Mouse (Mus musculus) embryo, embryonic 11 days (tissue): ENCODE data around the gene Vsir.

Source experiments
- DNase-seq: peaks from one replicate; pipeline ENCODE4 v3.0.0-alpha.2; 2015

Vsir gene

GRCm38 (mm10) chr10:60354003-60354325 is 7.3 kb downstream of the Vsir start:
- DNase-seq, result no peak

DNA sequence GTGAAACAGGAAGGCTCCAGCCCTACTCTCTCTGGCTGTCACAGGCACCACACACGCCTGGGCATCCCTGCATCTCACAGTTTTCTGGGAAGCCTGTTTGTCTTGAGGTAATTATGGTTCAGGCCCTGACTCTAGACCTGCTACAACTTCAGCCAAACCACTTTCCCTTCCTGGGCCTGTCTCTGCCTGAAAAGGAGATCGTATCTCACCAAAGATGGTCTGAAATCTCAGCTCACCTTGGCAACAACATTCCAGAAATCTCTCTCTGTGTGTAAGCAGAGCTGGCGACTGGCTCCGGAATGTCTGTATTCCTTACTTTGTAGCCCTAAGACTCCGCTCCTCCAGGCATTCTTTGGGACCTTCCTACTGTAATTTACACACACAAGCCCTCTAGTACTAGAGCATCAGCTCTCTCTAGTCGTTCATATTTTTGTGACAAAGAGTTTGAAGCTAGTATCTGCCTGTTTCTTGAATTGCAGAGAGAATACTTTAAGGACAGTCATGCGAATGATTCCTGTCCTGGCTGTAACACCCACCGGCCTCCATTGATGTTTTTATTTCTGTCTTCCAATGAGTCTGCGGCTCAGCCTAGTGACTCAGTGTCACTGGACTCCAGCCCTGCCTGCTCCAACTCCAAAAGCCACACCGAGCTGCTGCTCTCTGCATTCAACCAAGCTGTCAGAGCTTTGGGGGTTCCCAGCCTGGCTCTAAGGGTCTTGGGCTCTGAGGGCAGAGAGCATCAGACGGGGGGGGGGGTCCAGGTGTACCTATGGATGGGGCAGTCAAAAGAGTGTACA is 8.4 kb downstream of the Vsir start:
- DNase-seq, result no peak

DNA sequence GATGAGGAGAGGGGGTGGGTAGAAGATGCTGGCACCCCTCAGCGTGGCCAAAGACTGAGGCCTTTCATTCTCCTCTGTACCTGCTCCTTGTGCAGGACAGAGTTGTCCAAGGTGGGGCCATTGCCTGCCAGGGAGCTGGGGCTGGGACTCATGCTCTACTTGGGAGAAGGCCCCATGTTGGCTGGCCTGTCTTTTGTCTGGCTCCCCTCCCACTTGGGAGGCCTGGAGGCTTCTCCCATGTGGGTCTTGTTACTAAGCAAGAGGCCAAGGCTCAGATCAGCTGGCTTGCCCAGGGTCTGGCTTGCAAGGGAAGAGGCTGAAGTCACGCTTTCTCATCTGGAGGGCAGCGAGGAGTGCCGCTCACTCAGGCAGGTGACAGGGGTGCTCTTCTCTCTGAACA is 10.8 kb downstream of the Vsir start:
- no peak for DNase-seq

- no peak for DNase-seq
These were observed 11.2 kb downstream of the Vsir start for GRCm38 (mm10) chr10:60357901-60358300.

- no peak for DNase-seq
These were observed 12.1 kb downstream of the Vsir start for GRCm38 (mm10) chr10:60358776-60359175.

DNA sequence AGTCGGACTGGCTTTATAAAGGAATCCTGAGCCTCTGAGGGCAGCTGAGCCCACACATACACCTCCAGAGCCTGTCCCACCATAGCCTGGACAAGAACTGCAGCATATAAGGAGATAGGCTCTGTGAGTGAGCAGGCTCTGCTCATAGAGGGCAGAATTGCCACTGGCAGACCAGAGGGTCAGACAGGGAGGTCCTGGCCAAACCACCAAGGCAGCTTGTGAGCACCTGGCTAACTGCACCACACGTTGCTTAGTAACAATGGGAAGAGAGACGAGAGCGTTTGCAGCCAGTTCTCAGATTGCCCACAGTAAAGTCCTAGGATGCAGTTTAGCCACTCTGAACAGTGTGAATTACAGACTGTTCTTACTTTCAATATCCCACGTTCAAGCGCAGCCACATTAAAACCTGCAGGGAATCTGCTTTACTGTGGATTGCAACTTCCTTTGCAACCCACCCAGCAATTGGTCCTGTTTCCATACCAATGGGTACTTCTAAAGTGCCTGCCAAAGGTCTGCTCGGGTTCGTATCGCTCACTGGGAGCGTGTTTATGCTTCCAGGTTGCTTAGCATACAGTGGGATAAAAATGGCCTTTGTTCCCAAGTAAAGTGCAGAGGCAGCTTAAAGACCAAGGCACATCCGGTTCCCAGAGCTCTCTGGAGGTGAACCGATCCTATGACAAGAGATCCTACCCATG is 15.1 kb downstream of the Vsir start:
- no peak for DNase-seq

- peak; percentile 11 for DNase-seq
These were observed 15.6 kb downstream of the Vsir start for GRCm38 (mm10) chr10:60362310-60362628.

DNA sequence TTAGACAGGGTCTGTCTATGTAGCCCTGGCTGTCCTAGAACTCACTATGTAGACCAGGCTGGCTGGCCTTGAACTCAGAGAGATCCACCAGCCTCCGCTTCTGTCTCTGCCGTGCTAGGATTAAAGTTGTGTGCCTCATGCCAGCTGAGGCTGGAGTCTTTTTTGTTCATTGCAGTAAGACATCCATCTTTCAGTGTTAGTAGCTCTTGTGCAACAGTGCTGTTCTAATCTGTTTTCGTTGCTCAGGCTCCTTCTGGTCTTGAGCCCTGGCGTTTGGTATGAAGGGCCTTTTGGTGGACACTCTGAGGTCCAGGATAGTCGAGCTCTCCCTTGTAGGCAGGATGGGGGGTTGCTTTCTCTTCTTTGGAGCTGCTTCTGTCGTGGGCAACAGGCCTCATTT is 16.8 kb downstream of the Vsir start:
- no peak for DNase-seq

GRCm38 (mm10) chr10:60367145-60367544 is 20.5 kb downstream of the Vsir start:
- DNase-seq, result no peak

DNA sequence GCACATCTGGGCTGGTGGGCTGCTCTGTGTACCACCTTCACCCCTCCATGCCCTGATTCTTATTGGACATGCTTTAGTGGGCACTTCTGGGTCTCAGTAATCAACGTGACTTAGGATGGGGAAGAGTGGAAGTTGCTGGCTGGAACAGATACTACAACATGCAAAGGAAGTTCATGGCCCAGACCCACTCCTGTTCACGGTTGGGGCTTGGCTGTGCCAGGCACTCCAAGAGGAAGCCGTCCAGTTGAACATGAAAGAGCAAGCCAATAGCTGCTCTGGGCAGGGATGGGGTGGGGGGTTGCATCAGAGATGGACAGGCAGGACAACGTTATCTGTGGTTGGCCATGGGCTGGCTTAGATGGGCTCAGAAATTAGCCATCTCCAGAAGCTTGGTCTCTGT is 21.3 kb downstream of the Vsir start:
- no peak for DNase-seq

GRCm38 (mm10) chr10:60369405-60369804 is 22.8 kb downstream of the Vsir start:
- DNase-seq, result no peak

GRCm38 (mm10) chr10:60370098-60370497 is 23.4 kb downstream of the Vsir start:
- no peak for DNase-seq

- no peak for DNase-seq
These were observed 24.0 kb downstream of the Vsir start for GRCm38 (mm10) chr10:60370601-60371061.

DNA sequence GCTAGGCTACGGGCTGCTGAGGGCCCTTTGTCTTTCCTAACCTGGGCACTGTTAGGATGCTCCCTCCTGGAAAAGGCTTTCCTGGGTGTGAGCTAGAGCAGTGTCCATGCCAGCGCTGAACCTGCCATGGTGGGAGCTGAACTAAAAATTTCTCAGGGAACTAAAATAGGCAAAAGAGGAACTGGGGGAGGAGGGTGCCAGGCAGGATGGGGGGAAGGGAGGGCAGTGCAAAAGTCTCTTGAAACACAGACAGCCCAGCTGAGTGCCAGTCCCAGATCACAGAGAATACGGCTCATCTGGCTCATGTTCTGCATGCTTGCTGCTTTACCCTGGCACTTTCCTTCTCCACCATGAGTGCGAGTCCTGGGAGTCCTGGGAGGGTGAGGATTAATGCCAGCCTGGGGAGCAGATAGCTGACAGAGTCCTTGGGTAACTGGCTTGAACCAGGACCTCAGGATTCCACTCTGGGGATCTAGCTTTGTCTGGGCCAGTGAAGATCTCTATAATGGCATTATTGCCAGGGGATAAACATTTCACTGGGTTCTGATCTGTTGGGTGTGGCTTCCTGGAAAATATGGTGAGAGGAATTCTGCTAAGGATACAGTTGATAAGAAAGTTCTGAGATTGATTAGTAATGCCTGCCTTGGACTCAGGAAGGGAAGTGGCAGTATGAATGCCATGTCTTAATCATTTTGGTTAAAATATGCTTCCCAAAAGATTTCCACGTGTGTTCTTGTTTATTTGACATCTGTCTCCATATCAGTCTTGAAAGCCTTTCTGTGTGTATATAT is 25.1 kb downstream of the Vsir start:
- no peak for DNase-seq

DNA sequence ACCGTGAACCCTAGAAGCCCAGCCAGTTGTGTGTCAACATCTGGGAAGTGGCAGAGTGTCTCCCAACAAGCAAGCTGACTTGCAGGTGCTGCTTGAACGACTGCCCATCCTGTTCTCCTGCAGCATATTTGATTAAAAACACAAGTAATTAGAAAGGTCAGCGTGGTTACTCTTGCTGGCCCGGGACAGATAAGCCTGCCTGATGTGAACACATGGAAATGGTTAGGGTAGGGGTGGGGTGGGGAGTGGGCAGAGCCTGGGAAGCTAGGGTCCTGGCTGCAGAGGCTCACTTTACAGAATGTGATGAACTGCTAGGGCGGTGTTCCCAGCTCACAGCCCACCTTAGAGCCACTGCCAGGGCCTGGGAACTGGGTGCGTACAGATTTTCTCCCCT is 26.9 kb downstream of the Vsir start:
- peak; percentile 46 for DNase-seq

DNA sequence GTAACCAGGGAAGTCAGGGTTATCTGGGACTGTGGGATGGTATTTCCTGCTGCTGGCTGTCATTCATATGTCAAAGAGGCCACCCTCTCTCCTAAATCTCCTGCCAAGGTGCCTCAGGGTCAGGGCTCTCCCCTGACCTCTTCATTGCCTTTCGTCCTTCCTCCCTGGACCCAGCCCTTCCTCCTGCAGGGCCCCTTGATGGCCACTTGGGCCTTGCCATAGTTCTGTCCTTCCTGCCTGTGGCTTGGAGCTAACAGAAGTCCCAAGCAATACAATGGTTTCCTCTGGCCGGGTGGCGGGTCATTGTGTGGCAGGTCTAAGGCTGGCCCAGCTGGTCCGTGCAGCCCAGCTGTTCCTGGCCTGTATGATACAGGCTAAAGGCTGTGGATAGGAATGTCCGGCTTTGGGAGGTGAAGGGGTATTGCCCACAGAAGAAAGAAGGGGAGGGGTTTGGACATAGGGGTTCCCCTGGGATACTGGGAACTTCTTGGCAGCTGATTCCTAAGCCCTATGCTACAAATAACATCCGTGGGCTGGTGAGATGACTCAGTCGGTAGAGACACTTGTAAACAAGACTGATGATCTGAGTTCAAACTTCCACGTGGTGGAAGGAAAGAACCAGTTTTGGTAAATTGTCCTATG is 27.4 kb downstream of the Vsir start:
- DNase-seq, result peak; percentile 28

- DNase-seq, result no peak
These were observed 30.1 kb downstream of the Vsir start for GRCm38 (mm10) chr10:60376704-60377103.

- DNase-seq, result no peak
These were observed 32.8 kb downstream of the Vsir start for GRCm38 (mm10) chr10:60379419-60379957.

DNA sequence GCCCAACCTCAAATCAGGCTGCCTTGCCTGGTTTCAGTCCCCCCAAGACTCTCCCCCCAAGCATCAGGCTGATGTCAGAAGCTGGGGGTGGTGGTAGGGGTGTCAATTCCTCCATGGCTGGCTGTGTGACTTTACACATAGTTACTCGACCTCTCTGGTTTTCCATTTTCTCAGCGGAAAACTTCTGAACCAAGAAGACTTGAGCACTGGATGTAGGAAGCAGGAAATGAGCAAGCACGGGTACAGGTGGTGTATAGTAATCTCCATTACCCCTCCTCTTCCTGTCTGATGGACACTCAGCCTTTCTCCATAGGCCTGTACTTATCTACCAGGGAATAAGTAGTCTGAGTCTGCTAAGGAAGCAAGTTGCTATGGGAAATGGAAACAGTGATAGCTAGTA is 33.6 kb downstream of the Vsir start:
- DNase-seq, result no peak

DNA sequence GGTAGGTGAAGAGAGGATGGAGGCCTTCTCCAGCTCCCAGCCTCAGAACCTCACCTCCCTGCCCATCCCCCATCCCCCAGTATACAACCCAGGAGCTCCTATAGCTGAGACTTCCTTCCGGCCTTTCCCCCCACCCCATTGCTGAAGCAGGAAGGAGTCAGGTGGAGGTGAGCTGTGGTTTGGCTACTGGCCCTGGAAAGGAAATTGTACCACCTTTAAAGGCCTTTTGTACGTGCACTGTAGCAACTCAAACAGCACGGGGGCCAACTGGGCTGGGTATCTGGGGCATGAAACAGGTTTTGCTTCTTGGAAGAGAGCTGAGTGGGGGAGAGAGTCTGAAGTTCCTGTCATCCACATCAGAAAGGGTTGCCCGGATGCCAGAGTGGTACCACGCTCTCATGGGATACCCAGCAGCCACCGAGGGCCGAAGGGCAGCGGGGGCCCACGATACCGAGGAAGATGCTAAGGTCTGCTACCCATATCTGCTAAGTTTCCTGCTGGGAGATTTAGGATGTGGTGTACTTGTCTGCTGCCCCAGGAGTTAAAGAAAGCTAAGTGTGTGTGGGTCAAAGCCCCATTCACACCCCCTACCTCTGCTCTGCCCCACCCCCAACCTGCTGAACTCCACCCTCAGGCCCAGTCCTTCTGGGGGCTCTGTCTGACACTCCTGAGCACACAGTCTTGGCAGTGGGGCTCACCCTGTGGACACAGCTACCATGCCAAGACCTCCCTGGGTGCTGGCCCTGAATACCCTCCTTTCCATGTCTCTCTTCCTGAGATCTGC is 34.7 kb downstream of the Vsir start:
- no peak for DNase-seq

GRCm38 (mm10) chr10:60388332-60388731 is 41.7 kb downstream of the Vsir start:
- DNase-seq, result no peak

- peak; percentile 8 for DNase-seq
These were observed 42.8 kb downstream of the Vsir start for GRCm38 (mm10) chr10:60389447-60389865.
